8 mouse cellular contexts compared by ENCODE assay signal in genomic region chr7:73556688-73557667, GRCm38 (mm10). TPM values are rescaled to one million over a fixed set of nuclear protein-coding genes. Genes with fewer than 3 reads are reported as not detected.
DNase-seq lines count a peak whose midpoint lies in the region; ATAC-seq and TF ChIP-seq lines count a peak whose summit lies in the region.

No protein-coding gene starts in this region.

- DNase-seq in heart, adult 18-20 months, result no peak
- peak; percentile 49 for DNase-seq in limb, embryonic 14.5 days (ENCODE audit: low spot score)
- DNase-seq in cerebellum, adult 8-10 months, result no peak
- DNase-seq in spleen, postnatal 14 days (ENCODE audit: low spot score in 2 of 2), result no peak

- H3K9me3 ChIP-seq in heart, embryonic 14.5 days (ENCODE audit: control insufficient read depth, low read length), result no peaks in the 10 kb centered on the region
- no peaks in the 10 kb centered on the region for H3K9me3 ChIP-seq in ES-Bruce4 (replicated peaks; ENCODE audit: control insufficient read depth, insufficient read depth, low read length, poor library complexity, severe bottlenecking)
- H3K9me3 ChIP-seq in embryonic facial prominence, embryonic 15.5 days (replicated peaks), result no peaks in the 10 kb centered on the region
- H3K9me3 ChIP-seq in limb, embryonic 14.5 days (ENCODE audit: control insufficient read depth, low read length), result no peaks in the 10 kb centered on the region
- H3K9me3 ChIP-seq in stomach, embryonic 15.5 days, result no peaks in the 10 kb centered on the region

- no peak for TF ChIP-seq POLR2A in ES-Bruce4 (IDR thresholded peaks at IDR 0.05; ENCODE audit: insufficient read depth, low read length)
- no peak for TF ChIP-seq POLR2A in limb, embryonic 14.5 days (IDR thresholded peaks at IDR 0.05; ENCODE audit: borderline replicate concordance, extremely low read depth, insufficient read depth, insufficient read length)

- peaks cover 10 to 20% of the 10 kb centered on the region in 2 experiments for H3K4me1 ChIP-seq in heart, embryonic 14.5 days (ENCODE audit: control insufficient read depth in 2 of 2, insufficient read depth in 2 of 2, low read length in 2 of 2)
- H3K4me1 ChIP-seq in ES-Bruce4 (ENCODE audit: control insufficient read depth, insufficient read depth, low read length), result no peaks in the 10 kb centered on the region
- H3K4me1 ChIP-seq in embryonic facial prominence, embryonic 15.5 days, result peaks cover 15% of the 10 kb centered on the region
- H3K4me1 ChIP-seq in limb, embryonic 14.5 days (ENCODE audit: control insufficient read depth, insufficient read depth, low read length), result peaks cover 11% of the 10 kb centered on the region
- H3K4me1 ChIP-seq in stomach, embryonic 15.5 days, result peaks cover 9% of the 10 kb centered on the region

- no peak for TF ChIP-seq CTCF in ES-Bruce4 (IDR thresholded peaks at IDR 0.05; ENCODE audit: low read depth, low read length)

- H3K27ac ChIP-seq in heart, embryonic 14.5 days (replicated peaks in 1 of 2; ENCODE audit: control insufficient read depth in 1 of 2, insufficient read depth in 1 of 2, low read depth in 2 of 2, low read length in 2 of 2), result peak overlapping the region; percentile 99 to 100
- peak overlapping the region; percentile 95 for H3K27ac ChIP-seq in ES-Bruce4 (ENCODE audit: insufficient read depth, low read length)
- H3K27ac ChIP-seq in embryonic facial prominence, embryonic 15.5 days (replicated peaks), result peak overlapping the region; percentile 100
- peak overlapping the region; percentile 100 for H3K27ac ChIP-seq in limb, embryonic 14.5 days (replicated peaks; ENCODE audit: low read depth, low read length)
- peak overlapping the region; percentile 99 for H3K27ac ChIP-seq in stomach, embryonic 15.5 days

- WGBS in heart, embryonic 14.5 days, result under 1% methylated on average over 25 of the region's 25 CpGs
- WGBS in embryonic facial prominence, embryonic 15.5 days, result under 1% methylated on average over 25 of the region's 25 CpGs
- under 1% methylated on average over 25 of the region's 25 CpGs for WGBS in limb, embryonic 14.5 days
- WGBS in stomach, embryonic 15.5 days, result under 1% methylated on average over 25 of the region's 25 CpGs

- H3K4me2 ChIP-seq in heart, embryonic 14.5 days (ENCODE audit: low read length), result peak overlapping the region; percentile 71
- H3K4me2 ChIP-seq in embryonic facial prominence, embryonic 15.5 days (replicated peaks), result peak overlapping the region; percentile 27; the same call in 1 of the 2 replicates
- H3K4me2 ChIP-seq in limb, embryonic 14.5 days (replicated peaks; ENCODE audit: low read depth, low read length, severe bottlenecking), result peak overlapping the region; percentile 62
- H3K4me2 ChIP-seq in stomach, embryonic 15.5 days, result peak overlapping the region; percentile 25; the same call in 1 of the 2 replicates

- H3K27me3 ChIP-seq in heart, embryonic 14.5 days (ENCODE audit: control insufficient read depth, insufficient read depth, low read length), result no peaks in the 10 kb centered on the region
- H3K27me3 ChIP-seq in ES-Bruce4 (ENCODE audit: control insufficient read depth, insufficient read depth, low read length, poor library complexity, severe bottlenecking), result no peaks in the 10 kb centered on the region
- no peaks in the 10 kb centered on the region for H3K27me3 ChIP-seq in embryonic facial prominence, embryonic 15.5 days
- H3K27me3 ChIP-seq in limb, embryonic 14.5 days (ENCODE audit: control insufficient read depth, insufficient read depth, low read length), result no peaks in the 10 kb centered on the region
- no peaks in the 10 kb centered on the region for H3K27me3 ChIP-seq in stomach, embryonic 15.5 days (replicated peaks)

- H3K9ac ChIP-seq in heart, embryonic 14.5 days (ENCODE audit: low read length), result peak overlapping the region; percentile 100
- H3K9ac ChIP-seq in ES-Bruce4 (ENCODE audit: low read depth, poor library complexity, severe bottlenecking), result peak overlapping the region; percentile 99
- H3K9ac ChIP-seq in embryonic facial prominence, embryonic 15.5 days, result peak overlapping the region; percentile 100
- H3K9ac ChIP-seq in limb, embryonic 14.5 days (ENCODE audit: low read depth, low read length, severe bottlenecking), result peak overlapping the region; percentile 100
- peak overlapping the region; percentile 100 for H3K9ac ChIP-seq in stomach, embryonic 15.5 days

- ATAC-seq in heart, embryonic 14.5 days (ENCODE audit: insufficient number of reproducible peaks, insufficient read depth, low FRiP score, low read depth), result no peak
- ATAC-seq in embryonic facial prominence, embryonic 15.5 days (ENCODE audit: insufficient number of reproducible peaks, low FRiP score, low TSS enrichment, low read depth), result no peak
- ATAC-seq in limb, embryonic 14.5 days (ENCODE audit: low FRiP score, low read depth), result no peak
- ATAC-seq in stomach, embryonic 15.5 days (ENCODE audit: insufficient read depth, low FRiP score, low read depth), result no peak

- H3K4me3 ChIP-seq in heart, embryonic 14.5 days (ENCODE audit: control insufficient read depth in 1 of 2, insufficient read depth in 1 of 2, low read depth in 1 of 2, low read length in 2 of 2), result peak overlapping the region; percentile 89 to 100
- H3K4me3 ChIP-seq in ES-Bruce4 (ENCODE audit: low read depth, low read length), result peak overlapping the region; percentile 86
- H3K4me3 ChIP-seq in embryonic facial prominence, embryonic 15.5 days (replicated peaks), result peak overlapping the region; percentile 80
- peak overlapping the region; percentile 100 for H3K4me3 ChIP-seq in limb, embryonic 14.5 days (replicated peaks; ENCODE audit: low read length)
- H3K4me3 ChIP-seq in stomach, embryonic 15.5 days (replicated peaks), result peak overlapping the region; percentile 97

- TF ChIP-seq EP300 in ES-Bruce4 (IDR thresholded peaks at IDR 0.05; ENCODE audit: insufficient read depth, low read depth, low read length), result no peak

- H3K36me3 ChIP-seq in heart, embryonic 14.5 days (ENCODE audit: control insufficient read depth, insufficient read depth, low read length), result peaks cover 11% of the 10 kb centered on the region
- H3K36me3 ChIP-seq in ES-Bruce4 (ENCODE audit: control insufficient read depth, insufficient read depth, low read length, poor library complexity, severe bottlenecking), result peaks cover 13% of the 10 kb centered on the region
- H3K36me3 ChIP-seq in embryonic facial prominence, embryonic 15.5 days, result no peaks in the 10 kb centered on the region
- H3K36me3 ChIP-seq in limb, embryonic 14.5 days (ENCODE audit: control insufficient read depth, insufficient read depth, low read length), result peaks cover 7% of the 10 kb centered on the region; the same call in 1 of the 2 replicates
- H3K36me3 ChIP-seq in stomach, embryonic 15.5 days, result no peaks in the 10 kb centered on the region

RNA-seq across cellular contexts. Expression of gene Chd2, which starts 15.3 kb away (rescaled TPM):
- polyA plus RNA-seq in heart, embryonic 14.5 days (2014; fragmentation: Nextera tagmentation; extraction: Ambion mirVana), result 46.9 and 53.0 TPM in 2 replicates
- total RNA-seq in heart, adult 18-20 months (2021), result 10 to 100 TPM; 28.2 to 38.8 TPM
- polyA plus RNA-seq in ES-Bruce4 (2011; ENCODE audit: insufficient read depth, insufficient read length, low read depth, missing spikeins), result 103 and 104 TPM in 2 replicates
- polyA plus RNA-seq in embryonic facial prominence, embryonic 15.5 days (2015; fragmentation: Nextera tagmentation; extraction: Ambion mirVana), result 46.7 and 53.0 TPM in 2 replicates
- 55.6 and 61.7 TPM in 2 replicates for polyA plus RNA-seq in limb, embryonic 14.5 days (2012; rRNA removed)
- 56.5 and 65.4 TPM in 2 replicates for polyA plus RNA-seq in limb, embryonic 14.5 days (2014; fragmentation: Nextera tagmentation; extraction: Ambion mirVana)
- polyA plus RNA-seq in stomach, embryonic 15.5 days (2015; fragmentation: Nextera tagmentation; extraction: Ambion mirVana), result 43.3 and 48.8 TPM in 2 replicates
